Mouse (Mus musculus) kidney, embryonic 16.5 days (tissue): ENCODE data around the gene Adam1b. TPM values are rescaled to one million over a fixed set of nuclear protein-coding genes. Genes with fewer than 3 reads are reported as not detected.
"Not testable (repeated sequence)": the region's sequence is repeated elsewhere in the genome, so short reads cannot be mapped to it uniquely, and the experiment has no call there.

Source experiments
- ATAC-seq: fragments of 200-750 bp; cut with Nextera tagmentation; 2 replicates; pipeline ENCODE4 v1.8.0; 2017; ENCODE audit warnings: moderate TSS enrichment; ENCODE audit not compliant: low FRiP score, low TSS enrichment
- H3K27ac ChIP-seq: fragments of 300-500 bp; sonication (generic); 2 replicates; pipeline ENCODE4 v1.5.1; 2014; ENCODE audit warnings: low read length
- H3K27me3 ChIP-seq: fragments of 300-500 bp; sonication (generic); 2 replicates; pipeline ENCODE4 v1.6.1; 2014; ENCODE audit warnings: low read length, control low read depth, mixed read lengths; ENCODE audit not compliant: insufficient read depth
- H3K36me3 ChIP-seq: fragments of 300-500 bp; sonication (generic); 2 replicates; pipeline ENCODE4 v1.6.1; 2014; ENCODE audit warnings: low read length, control low read depth, mixed read lengths; ENCODE audit not compliant: insufficient read depth
- H3K4me1 ChIP-seq: fragments of 300-500 bp; sonication (generic); 2 replicates; pipeline ENCODE4 v1.6.1; 2014; ENCODE audit warnings: low read length, control low read depth, mixed read lengths; ENCODE audit not compliant: insufficient read depth
- H3K4me2 ChIP-seq: fragments of 300-500 bp; sonication (generic); replicated peaks from 2 replicates; pipeline ENCODE4 v1.6.1; 2014; ENCODE audit warnings: low read depth, low read length
- H3K4me3 ChIP-seq: fragments of 300-500 bp; sonication (generic); 2 replicates; pipeline ENCODE4 v1.5.1; 2014; ENCODE audit warnings: mild to moderate bottlenecking, low read length
- H3K9ac ChIP-seq: fragments of 300-500 bp; sonication (generic); replicated peaks from 2 replicates; pipeline ENCODE4 v1.6.1; 2014; ENCODE audit warnings: low read length
- H3K9me3 ChIP-seq: fragments of 300-500 bp; sonication (generic); 2 replicates; pipeline ENCODE4 v1.6.1; 2016; ENCODE audit warnings: low read length, control low read depth
- WGBS: fragments of 180-500 bp; shearing (Covaris S2); extraction: QIAGEN DNeasy Blood & Tissue Kit; methylation state at CpG from one replicate; pipeline ENCODE4 v1.1.7; 2014; 5-methylcytosine and 5-hydroxymethylcytosine counted together
- polyA plus RNA-seq: library from polyadenylated mRNA; unstranded; fragments of >200 nt; fragmentation: Nextera tagmentation; extraction: Ambion mirVana; gene quantifications from 2 replicates; pipeline ENCODE4 v1.2.1, GENCODE M21; 2015

The Adam1b gene
- polyA plus RNA-seq, 1 experiment from 2014 or later = 0.22 TPM

- ATAC-seq = no peak
- Histone ChIP-seq H3K4me2 (no peak overlapping the region), H3K9me3 (no peaks in the 10 kb centered on the region), H3K9ac (no peak overlapping the region), H3K4me3 (no peak overlapping the region), H3K27ac (no peak overlapping the region), H3K36me3 (peaks cover 35% of the 10 kb centered on the region), H3K27me3 (no peaks in the 10 kb centered on the region), H3K4me1 (no peaks in the 10 kb centered on the region)
- WGBS = 84% methylated on average over 2 of the region's 2 CpGs
Observed at GRCm38 (mm10) chr5:121537588-121537987, 34.4 kb upstream of the Adam1b start.

GRCm38 (mm10) chr5:121536921-121537555 is 33.8 kb upstream of the Adam1b start:
- H3K4me1 ChIP-seq = no peaks in the 10 kb centered on the region
- no peak overlapping the region for H3K4me2 ChIP-seq
- H3K27ac ChIP-seq = no peak overlapping the region
- H3K9me3 ChIP-seq = no peaks in the 10 kb centered on the region
- no peak overlapping the region for H3K9ac ChIP-seq
- peaks cover 40% of the 10 kb centered on the region for H3K36me3 ChIP-seq
- WGBS = 71% methylated on average over 7 of the region's 7 CpGs
- no peak for ATAC-seq
- no peaks in the 10 kb centered on the region for H3K27me3 ChIP-seq
- H3K4me3 ChIP-seq = no peak overlapping the region

- Histone ChIP-seq H3K4me1 (no peaks in the 10 kb centered on the region), H3K27me3 (no peaks in the 10 kb centered on the region), H3K4me3 (no peak overlapping the region), H3K4me2 (no peak overlapping the region), H3K9ac (no peak overlapping the region), H3K9me3 (no peaks in the 10 kb centered on the region), H3K27ac (no peak overlapping the region), H3K36me3 (peaks cover 52% of the 10 kb centered on the region)
- no peak for ATAC-seq
- 84% methylated on average over 3 of the region's 3 CpGs for WGBS
Observed at GRCm38 (mm10) chr5:121535116-121535515, 31.9 kb upstream of the Adam1b start.

GRCm38 (mm10) chr5:121534521-121534920 is 31.3 kb upstream of the Adam1b start:
- WGBS = 89% methylated on average over 5 of the region's 5 CpGs
- peaks cover 55% of the 10 kb centered on the region for H3K36me3 ChIP-seq
- ATAC-seq = no peak

GRCm38 (mm10) chr5:121526961-121527360 is 23.7 kb upstream of the Adam1b start:
- Histone ChIP-seq H3K4me2 (no peak overlapping the region), H3K27ac (no peak overlapping the region), H3K4me3 (no peak overlapping the region), H3K36me3 (peaks cover 68% of the 10 kb centered on the region), H3K27me3 (no peaks in the 10 kb centered on the region), H3K4me1 (no peaks in the 10 kb centered on the region), H3K9ac (no peak overlapping the region), H3K9me3 (no peaks in the 10 kb centered on the region)
- ATAC-seq = no peak
- WGBS = 90% methylated on average over 8 of the region's 8 CpGs

More at GRCm38 (mm10) chr5:121534521-121534920, 31.3 kb upstream of the Adam1b start:
- no peak overlapping the region for H3K4me2 ChIP-seq
- H3K4me1 ChIP-seq = no peaks in the 10 kb centered on the region
- no peak overlapping the region for H3K27ac ChIP-seq
- no peak overlapping the region for H3K9ac ChIP-seq
- no peak overlapping the region for H3K4me3 ChIP-seq
- H3K27me3 ChIP-seq = no peaks in the 10 kb centered on the region
- H3K9me3 ChIP-seq = no peaks in the 10 kb centered on the region

- no peaks in the 10 kb centered on the region for H3K27me3 ChIP-seq
- no peak overlapping the region for H3K27ac ChIP-seq
- no peaks in the 10 kb centered on the region for H3K9me3 ChIP-seq
- H3K4me3 ChIP-seq = no peak overlapping the region
- no peak for ATAC-seq
- no peak overlapping the region for H3K9ac ChIP-seq
- no peaks in the 10 kb centered on the region for H3K4me1 ChIP-seq
- 89% methylated on average over 7 of the region's 7 CpGs for WGBS
- H3K36me3 ChIP-seq = peaks cover 68% of the 10 kb centered on the region
- no peak overlapping the region for H3K4me2 ChIP-seq
Observed at GRCm38 (mm10) chr5:121526526-121526925, 23.3 kb upstream of the Adam1b start.

- ATAC-seq = no peak
- H3K9ac ChIP-seq = no peak overlapping the region
- 84% methylated on average over 14 of the region's 14 CpGs for WGBS
Observed at GRCm38 (mm10) chr5:121525774-121526450, 22.7 kb upstream of the Adam1b start.

GRCm38 (mm10) chr5:121519758-121520157 is 16.5 kb upstream of the Adam1b start:
- 95% methylated on average over 10 of the region's 17 CpGs for whole genome bisulfite sequencing
- not testable (repeated sequence) for H3K27ac ChIP-seq, H3K27me3 ChIP-seq, H3K4me3 ChIP-seq, H3K4me2 ChIP-seq, H3K9me3 ChIP-seq, ATAC-seq, H3K9ac ChIP-seq, H3K4me1 ChIP-seq
- H3K36me3 ChIP-seq = peaks cover 39% of the 10 kb centered on the region

More at GRCm38 (mm10) chr5:121525774-121526450, 22.7 kb upstream of the Adam1b start:
- H3K9me3 ChIP-seq = no peaks in the 10 kb centered on the region
- no peaks in the 10 kb centered on the region for H3K4me1 ChIP-seq
- H3K27ac ChIP-seq = no peak overlapping the region
- no peak overlapping the region for H3K4me3 ChIP-seq
- no peak overlapping the region for H3K4me2 ChIP-seq
- no peaks in the 10 kb centered on the region for H3K27me3 ChIP-seq
- H3K36me3 ChIP-seq = peaks cover 67% of the 10 kb centered on the region

GRCm38 (mm10) chr5:121518983-121519382 is 15.7 kb upstream of the Adam1b start:
- Histone ChIP-seq H3K9me3 (no peaks in the 10 kb centered on the region), H3K4me1 (no peaks in the 10 kb centered on the region), H3K36me3 (peaks cover 31% of the 10 kb centered on the region), H3K27me3 (no peaks in the 10 kb centered on the region), H3K9ac (no peak overlapping the region), H3K27ac (no peak overlapping the region), H3K4me3 (no peak overlapping the region), H3K4me2 (no peak overlapping the region)
- ATAC-seq = no peak
- 89% methylated on average over 9 of the region's 9 CpGs for WGBS

GRCm38 (mm10) chr5:121510009-121510408 is 6.8 kb upstream of the Adam1b start:
- no peaks in the 10 kb centered on the region for H3K9me3 ChIP-seq
- H3K27ac ChIP-seq = no peak overlapping the region
- 76% methylated on average over 7 of the region's 7 CpGs for WGBS
- H3K36me3 ChIP-seq = no peaks in the 10 kb centered on the region
- H3K4me3 ChIP-seq = no peak overlapping the region
- no peak for ATAC-seq
- no peak overlapping the region for H3K4me2 ChIP-seq
- no peaks in the 10 kb centered on the region for H3K4me1 ChIP-seq
- H3K27me3 ChIP-seq = no peaks in the 10 kb centered on the region
- H3K9ac ChIP-seq = no peak overlapping the region
